Mouse (Mus musculus) frontal cortex, postnatal 25 days (tissue): ENCODE results near the gene Hcn2.

Source experiments
- DNase-seq, 2 experiments: peaks; one replicate each; pipeline ENCODE4 v3.0.0; 2022; ENCODE audit warnings: low spot score in 2 of 2

Hcn2 gene

DNA sequence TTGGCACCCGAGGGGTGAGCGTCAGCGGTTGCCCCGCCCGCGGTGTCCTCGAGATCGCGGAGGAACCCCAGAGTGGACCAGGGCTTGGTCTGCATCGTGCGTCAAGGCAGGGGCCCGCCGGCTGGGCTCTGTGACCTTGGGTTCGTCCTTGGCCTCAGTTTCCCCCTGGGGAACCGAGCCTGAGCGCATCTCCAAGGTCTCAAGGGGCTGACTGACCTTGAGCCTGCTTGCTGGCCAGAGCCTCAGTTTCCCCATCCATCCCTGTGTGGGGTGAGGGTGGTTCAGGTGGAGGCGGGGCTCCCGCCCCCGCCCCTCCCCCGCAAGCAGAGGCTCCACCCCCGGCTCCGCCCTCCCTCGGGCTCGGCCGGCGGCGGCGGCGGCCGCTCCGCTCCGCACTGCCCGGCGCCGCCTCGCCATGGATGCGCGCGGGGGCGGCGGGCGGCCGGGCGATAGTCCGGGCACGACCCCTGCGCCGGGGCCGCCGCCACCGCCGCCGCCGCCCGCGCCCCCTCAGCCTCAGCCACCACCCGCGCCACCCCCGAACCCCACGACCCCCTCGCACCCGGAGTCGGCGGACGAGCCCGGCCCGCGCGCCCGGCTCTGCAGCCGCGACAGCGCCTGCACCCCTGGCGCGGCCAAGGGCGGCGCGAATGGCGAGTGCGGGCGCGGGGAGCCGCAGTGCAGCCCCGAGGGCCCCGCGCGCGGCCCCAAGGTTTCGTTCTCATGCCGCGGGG lies at the start of gene Hcn2:
Hcn2 (plus strand) TSS at position 381 of the 734 bp plus-strand sequence.
- no peak for DNase-seq

GRCm38 (mm10) chr10:79668076-79668475 lies 48.4 kb upstream of the Hcn2 start:
- DNase-seq: no peak

- DNase-seq: peak; percentile 85 to 93
Observed at GRCm38 (mm10) chr10:79668771-79669575, 47.5 kb upstream of the Hcn2 start, which contains the start of gene Tpgs1. Tpgs1 (plus strand) TSS chr10:79669369.

- peak; percentile 61 to 72 for DNase-seq
Observed at GRCm38 (mm10) chr10:79669576-79670057, 46.8 kb upstream of the Hcn2 start.

DNA sequence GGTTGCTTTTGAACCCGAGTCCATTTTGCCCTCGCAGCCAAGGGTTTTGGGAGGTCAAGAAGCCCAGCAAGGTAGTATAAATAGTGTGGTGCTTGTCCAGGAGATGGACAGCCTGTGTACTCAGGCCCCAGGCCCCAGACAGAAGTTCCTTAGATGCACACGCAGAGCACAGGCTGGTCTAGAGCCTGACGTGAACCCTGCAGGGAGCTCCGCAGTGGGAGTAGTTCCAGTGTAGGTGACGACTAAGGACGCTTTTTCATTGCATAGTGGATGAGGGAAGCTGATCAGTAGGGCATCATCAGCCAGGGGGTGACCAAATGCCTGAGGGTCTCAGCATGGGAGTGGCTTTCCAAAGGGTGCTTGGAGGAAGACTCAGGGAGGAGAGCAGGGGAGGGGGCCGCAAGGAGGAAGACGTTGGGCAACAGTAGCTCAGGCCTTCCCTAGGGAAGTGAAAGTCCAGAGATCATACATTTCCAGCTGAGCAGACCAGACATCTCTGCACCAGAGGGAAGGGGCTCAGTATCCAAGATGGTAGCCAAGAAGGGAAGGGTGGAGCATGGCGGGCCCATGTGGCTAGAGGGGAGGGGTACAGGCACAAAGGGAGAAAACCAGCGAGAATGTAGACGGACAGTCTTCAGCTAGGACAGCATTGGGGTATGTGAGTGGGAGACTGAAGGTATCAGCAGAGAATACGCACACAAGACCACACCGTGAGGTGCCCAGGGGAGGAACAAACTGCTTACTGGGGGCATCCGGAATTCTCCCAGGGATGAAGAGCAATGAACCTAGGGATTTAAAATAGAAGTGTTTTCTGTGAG lies 46.2 kb upstream of the Hcn2 start:
- DNase-seq: no peak

DNA sequence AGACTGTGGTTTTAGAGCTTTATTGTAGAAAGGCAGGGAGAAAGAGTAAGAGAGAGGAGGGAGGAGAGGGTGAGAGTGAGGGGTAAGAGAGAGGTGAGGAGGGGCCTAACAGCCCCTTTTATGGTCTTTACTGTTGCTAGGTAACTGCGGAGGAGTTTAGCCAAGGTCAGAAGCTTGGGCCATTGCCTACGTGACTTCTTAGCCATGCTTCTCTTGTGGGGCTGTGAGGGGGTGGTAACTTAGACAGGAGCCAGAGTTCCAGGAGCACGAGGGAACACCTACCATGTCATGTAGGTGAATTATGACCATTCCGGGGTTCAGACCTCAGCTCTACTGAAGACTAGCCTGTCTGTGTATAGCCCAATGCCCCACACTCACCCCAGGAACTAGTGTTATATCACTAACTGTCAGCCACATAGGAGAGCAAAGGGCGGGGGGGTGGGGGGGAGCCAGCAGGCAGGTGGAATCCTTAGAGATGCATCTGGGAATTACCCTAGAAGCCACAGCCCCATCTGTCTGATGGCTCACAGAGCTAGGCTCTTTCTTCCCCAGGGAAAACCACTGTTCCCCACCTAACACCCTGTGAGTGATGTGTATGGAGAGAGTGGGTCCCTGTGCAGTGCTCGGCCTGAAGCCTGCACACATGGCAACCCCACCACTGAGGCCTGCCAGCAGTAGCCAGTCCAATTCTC lies 44.9 kb upstream of the Hcn2 start:
- DNase-seq: no peak

DNA sequence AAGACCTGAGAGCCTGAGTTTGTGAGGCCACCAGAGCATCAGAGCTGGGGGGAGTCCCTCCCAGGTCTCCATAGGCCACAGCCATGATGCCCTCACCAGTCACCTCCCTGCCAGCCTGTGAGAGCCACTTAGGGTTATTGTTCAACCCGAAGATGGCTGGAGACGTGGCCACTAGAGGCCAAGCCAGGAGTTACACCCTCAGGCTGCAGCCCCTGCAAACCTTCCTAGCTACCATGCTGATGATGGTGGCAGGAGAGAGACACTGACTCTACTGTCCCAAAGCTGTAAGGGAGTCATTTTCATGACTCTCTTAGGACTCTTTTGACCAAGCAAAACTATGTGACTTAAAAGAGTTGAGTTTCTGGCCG lies 44.4 kb upstream of the Hcn2 start:
- DNase-seq: no peak

DNA sequence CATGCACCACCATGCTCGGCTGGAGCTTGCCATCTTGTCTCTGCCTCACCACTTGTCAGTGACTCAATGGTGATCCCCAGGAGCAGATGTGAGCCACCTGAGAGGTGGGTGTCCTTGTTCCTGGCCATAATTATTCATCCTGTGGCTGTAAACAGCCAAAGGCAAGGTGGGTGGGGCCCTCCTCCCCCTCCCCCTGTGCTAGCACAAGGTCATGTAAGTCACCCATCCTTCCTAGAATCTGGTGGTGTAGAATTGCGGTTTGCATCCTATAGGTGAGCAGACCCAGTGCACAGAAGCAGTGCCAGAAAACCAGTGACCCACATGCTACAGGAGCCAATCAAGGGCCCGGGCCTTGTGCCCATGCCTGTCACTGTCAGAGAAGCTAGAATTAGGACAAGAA lies 43.4 kb upstream of the Hcn2 start:
- DNase-seq: no peak

DNA sequence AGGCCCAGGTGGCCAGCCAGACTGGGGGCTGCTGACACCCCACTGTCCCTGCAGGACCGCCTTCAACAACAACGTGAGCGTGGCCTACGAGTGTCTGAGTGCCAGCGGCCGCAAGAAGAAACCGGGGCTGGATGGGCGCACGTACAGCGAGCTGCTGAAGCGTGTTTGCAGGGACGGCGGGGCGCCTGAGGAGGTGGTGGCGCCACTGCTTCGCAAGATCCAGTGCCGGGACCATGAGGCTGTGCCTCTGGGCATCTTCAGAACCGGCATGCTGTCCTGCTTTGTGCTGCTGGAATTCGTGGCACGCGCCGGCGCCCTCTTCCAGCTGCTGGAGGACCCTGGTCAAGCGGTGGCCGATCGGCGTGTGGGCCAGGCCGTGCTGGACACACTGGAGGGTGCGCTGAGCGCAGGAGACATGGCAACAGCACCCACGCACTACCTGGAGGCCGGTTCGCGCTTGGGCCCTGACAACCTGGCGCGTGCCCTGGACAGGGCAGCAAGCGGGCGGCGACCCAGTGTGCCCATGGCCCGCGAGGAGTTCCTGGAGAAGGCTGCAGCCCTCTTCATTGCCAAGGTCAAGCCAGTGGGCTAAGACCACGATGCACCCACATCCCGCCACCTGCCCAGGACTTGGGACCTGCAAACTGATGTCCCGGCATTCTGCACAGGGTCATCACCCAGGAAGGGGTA lies 40.9 kb upstream of the Hcn2 start:
- DNase-seq: no peak

DNA sequence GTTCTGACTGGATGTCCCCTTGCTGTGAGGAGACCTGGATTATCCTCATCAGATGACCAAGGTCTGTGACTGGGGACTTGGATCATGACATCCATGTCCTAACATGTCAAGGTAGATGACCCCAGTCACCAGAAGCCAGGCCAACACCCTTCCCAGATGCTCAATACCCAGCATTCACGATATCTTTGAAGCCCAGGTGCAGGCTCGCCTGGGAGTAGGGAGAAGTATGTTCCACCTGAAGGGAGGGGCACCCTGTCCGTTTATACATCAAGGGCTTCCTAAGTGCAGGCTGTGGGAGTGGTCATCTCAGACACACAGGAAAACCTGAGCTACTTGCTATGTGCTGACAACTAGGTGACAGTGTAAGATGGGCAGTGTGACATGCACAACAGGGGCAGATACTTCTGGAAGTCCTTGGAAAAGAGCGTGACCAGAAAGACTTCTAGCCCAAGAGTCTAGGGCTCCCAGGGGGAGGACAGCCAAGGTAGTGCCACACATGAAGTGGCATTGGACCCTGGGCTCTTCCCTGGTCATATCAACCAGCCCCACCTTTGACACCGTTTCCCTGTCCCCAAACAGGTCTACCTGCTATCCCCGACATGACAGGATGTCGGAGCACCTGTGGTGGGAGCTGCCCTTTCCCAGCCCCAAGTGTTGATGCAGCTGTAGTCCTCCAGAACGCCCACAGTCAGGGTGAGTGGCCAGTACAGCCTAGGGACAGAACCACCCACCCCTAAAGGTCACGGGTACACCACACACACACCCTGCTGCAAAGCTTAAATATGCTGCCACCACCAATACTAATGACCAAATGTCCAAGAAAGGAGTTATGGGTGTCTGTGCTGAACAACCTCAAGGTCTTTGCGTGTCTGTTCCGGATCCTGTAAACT lies 35.6 kb upstream of the Hcn2 start:
- DNase-seq: no peak

DNA sequence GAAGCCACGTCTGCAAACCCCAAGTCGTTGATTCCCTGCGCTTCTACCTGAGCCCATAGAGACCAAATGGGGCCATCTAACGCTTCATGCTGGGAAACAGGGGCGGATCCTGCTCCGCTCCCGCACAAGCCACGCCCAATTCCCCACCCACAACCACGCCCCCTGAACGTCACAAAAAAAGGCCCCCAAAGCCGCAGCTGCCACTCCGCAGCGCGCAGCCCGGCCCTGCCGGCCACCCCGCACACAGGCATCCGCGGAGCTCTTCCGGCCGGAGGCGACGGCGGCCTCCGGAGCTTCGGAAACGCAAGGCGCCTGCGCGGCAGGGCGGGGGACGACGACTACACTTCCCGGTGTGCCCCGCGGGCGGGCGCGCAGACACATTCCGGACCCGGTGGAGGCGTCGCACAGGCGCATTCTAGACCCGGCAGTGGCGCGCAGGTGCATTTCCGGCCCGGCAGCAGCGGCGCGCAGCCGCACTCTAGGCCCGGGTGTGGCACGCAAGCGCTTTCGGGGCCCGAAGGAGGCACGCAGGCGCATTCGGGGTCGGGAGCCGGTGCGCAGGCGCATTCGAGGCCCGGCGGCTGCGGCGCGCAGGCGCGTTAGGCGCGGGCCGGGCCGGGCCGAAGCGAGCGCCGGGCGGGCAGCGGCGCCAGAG lies 34.7 kb upstream of the Hcn2 start, which contains the start of gene Cdc34:
Cdc34 (plus strand) TSS at position 605 of the 655 bp plus-strand sequence.
- peak; percentile 99 for DNase-seq

GRCm38 (mm10) chr10:79682551-79682915 lies 33.9 kb upstream of the Hcn2 start:
- DNase-seq: no peak

DNA sequence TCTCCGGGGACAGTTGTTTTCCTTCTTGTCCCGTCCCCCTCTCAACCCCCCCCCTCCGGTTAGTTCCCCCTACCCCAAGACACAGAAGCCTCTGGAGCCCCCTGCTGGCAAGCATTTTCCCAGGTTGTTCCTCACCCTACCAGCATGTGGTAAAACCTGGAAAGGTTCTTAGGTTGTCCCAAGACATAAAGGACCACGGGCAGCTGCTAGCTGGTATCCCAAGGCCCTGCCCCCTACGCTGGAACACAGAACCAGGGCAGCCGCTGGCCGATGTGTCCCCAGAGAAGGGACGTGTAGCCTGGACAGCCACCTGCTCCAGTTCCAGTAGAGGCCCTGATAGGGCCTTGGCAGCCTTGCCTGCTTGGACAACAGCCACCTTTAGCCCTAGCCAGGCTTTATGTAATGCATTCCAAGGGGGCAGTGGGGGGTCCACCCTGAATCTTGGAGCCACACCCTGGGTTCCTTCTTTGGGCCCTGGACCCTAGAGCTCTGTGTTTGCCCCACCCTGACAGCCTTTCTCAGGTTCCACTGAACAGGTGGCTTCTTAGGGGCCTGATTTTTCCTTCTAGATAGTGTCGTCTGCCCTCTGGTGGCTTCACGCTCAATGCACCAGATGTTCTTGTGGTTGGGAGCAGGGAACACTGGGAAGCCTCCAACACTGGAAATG lies 33.4 kb upstream of the Hcn2 start:
- DNase-seq: no peak

DNA sequence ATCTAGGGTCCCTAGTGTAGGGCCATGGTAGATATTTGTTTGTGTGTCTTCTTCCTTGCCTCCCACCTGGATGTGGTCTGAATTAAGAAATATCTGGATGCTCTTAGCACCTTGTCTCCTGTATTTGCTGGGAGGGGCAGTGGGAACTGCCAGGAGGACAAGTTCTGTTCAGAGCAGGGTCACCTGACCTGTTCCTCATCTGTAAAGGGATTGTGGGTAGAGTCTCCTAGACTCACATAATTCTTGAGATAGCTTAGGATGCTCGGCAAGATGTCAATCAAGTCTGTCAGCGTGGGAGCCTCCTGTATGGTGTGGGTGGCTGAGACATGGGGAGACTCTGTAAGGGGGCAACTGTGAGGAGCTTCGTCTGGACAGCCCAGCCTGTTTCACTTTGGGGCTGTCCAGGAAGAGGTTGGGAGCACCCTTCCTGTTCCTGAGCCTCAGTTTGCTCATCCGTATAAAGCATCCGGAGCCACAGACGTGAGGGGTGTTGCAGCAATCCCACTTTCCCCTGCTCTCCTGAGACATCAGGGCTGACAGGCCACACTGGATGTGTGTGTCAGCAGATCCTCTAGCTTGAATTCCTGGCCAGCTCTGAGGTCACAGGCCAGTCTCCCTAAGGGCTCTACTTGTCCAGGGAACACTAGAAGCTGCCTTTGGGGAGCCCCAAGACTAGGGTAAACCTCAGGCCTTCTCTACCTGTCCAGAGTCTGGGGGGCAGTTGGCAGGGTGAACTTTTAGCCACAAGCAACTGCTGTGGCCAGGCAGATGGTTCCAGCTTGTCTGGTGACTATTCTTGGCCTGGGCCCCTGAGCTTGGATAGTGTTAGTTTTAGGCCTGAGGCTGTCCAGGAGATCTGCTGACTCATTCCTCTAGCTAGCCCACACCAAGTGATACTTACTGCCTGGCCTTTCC lies 32.5 kb upstream of the Hcn2 start:
- no peak for DNase-seq

- no peak for DNase-seq
Observed at GRCm38 (mm10) chr10:79684770-79685600, 31.4 kb upstream of the Hcn2 start.

DNA sequence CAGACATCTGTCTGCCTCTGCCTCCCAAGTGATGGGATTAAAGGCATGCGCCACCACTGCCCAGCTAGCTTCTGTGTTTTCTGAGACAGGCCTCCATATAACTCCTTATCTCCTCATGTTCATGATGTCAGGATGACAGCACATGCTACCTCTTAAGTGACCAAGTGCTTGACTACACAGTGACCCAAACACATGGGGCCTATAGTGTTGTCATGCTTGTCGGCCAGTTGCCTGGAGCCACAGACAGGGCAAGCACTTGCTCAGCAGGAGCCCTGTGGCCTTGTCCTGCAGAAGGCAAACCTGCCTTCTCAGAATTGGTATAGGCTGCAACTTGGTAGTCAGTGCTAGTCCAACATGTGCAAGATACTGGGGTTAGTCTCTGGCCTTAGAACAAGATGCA lies 30.2 kb upstream of the Hcn2 start:
- no peak for DNase-seq

GRCm38 (mm10) chr10:79686691-79687090 lies 29.7 kb upstream of the Hcn2 start:
- DNase-seq: no peak
